Mouse (Mus musculus): ENCODE results near the gene Itih4.

The Itih4 gene

GRCm38 (mm10) chr14:30943038-30943437, 56.8 kb downstream of the Itih4 start, which contains the start of gene Itih1:
Gene Itih1, minus strand, starts transcription at chr14:30943289.
- DNase-seq (ENCODE audit: low read depth, low spot score), result no peak

GRCm38 (mm10) chr14:30943860-30944674, 57.8 kb downstream of the Itih4 start:
- DNase-seq (ENCODE audit: low read depth, low spot score), result peak; percentile 14

DNA sequence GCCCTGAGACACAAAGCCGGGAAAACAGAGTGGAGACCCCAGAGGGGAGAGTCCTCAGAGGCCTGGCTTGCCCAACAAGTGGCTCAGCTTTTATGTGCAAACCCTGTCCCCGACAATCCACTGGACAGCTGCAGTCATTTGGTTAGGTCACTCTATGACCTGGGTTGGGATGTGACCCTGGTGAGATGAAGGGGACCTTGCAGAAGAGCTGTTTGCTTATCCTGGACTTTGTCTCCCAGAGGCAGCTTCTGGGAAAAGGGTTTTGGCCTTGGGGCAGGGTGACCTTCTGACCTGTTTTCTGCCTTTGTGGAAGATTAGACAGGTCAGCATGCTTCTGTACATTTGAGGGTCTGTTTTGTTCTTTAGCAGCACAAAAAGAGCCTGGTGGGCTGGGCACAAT, 58.5 kb downstream of the Itih4 start:
- no peak for DNase-seq (ENCODE audit: low read depth, low spot score)

DNA sequence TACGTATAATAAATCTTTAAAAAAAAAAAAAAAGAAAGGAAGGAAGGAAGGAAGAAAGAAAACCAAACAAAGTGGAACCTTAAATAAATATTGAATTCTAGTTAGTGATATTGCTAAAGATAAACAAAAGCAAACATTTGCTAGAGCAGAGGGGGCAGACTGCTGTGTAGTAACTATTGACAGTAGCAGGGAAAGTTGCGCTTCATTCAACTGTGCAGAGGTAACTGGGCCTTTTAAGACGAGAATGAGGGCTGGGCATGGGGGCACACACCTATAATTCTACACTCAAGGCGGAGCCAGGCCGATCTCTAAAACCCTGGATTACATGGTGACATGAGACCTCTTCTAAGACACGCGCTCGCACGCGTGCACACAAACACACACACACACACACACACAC, 63.7 kb downstream of the Itih4 start:
- no peak for DNase-seq (ENCODE audit: low read depth, low spot score)

DNA sequence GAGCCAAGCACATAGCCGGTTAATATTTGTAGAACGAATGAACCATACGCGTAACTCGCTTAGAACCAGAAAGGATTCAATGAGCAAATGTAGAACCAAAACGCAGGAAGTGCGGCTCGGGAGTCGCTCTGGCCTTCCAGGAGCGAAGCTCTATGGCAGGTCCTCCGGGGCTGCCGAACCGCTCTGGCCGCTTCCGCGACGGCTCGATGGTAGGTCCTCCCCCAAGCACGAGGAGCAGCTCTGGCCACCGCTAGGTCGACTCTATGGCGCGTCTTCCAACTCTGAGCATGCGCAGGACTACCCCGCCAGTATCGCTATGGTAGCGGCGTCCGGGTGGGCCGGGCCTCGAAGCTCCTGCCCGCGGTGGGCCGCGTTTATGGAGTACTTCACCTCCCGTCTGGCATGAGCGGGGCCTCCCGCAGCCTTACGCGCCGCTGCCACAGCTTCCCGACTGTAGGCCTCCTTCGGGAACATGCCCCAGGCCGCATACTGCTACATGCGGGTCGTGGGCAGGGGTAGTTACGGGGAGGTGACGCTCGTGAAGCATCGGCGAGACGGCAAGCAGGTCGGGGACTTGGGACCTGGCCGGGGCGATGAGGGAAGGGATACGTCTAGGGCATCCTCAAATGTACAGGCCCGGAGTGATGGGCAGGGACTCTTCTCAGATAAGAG, 65.0 kb downstream of the Itih4 start, which contains the start of gene Nek4:
Nek4 (plus strand) TSS at position 224 of the 672 bp plus-strand sequence.
- DNase-seq (ENCODE audit: low read depth, low spot score), result peak; percentile 90
